Mouse (Mus musculus) ES-E14 (cell line): ENCODE data around the gene Gpr84.

Experiments used
- CHD2 ChIP-seq: IDR thresholded peaks from 2 replicates; pipeline ENCODE4 v1.6.1; 2014; ENCODE audit warnings: mild to moderate bottlenecking, low read depth, low read length, inconsistent platforms
- HCFC1 ChIP-seq: IDR thresholded peaks from 2 replicates; pipeline ENCODE4 v1.6.1; 2012; ENCODE audit warnings: low read length, inconsistent platforms, borderline replicate concordance; ENCODE audit not compliant: insufficient read depth
- MAFK ChIP-seq: IDR thresholded peaks from 2 replicates; pipeline ENCODE4 v1.6.1; 2014; ENCODE audit warnings: mild to moderate bottlenecking, low read depth, low read length, inconsistent platforms; ENCODE audit not compliant: insufficient read depth
- ZNF384 ChIP-seq: IDR thresholded peaks from 2 replicates; pipeline ENCODE4 v1.6.1; 2012; ENCODE audit warnings: low read depth, low read length, inconsistent platforms

DNA sequence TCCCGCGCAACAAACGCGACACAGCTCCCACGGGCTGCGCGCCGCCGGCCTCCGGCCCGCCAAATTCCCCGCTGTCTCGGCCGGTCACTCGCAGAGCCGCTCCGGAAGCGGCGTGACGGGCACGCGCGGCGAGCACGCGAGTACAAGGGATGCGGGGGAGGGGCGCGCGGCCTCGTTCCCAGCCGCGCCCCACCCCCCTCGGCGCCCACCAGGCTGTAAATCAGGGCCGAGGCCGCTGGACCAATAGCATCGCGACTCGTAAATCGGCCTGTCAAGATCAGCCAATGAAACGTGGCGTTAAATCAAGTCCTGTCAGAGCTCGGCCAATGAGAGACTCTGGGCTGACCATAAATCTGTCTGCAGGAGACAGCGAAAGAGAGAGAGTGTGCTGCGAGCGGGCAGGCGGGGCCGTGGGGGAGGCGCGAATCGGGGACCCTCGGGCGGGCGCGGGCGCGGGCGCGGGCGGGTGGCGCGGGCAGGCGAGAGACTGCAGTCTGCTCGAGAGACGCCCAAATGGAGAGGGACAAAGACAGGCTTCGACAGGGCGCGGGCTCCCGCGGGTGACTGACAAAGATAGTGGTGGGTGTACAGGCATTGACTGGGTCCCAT lies 5.2 kb downstream of the Gpr84 start:
- TF ChIP-seq HCFC1 (no peak; the same call in 1 of the 2 replicates), CHD2 (peak; percentile 95), MAFK (no peak), ZNF384 (no peak)
